Mouse (Mus musculus): ENCODE data around the gene Wwox. TPM values are rescaled to one million over a fixed set of nuclear protein-coding genes. Genes with fewer than 3 reads are reported as not detected.

Wwox gene
- polyA plus RNA-seq, 1 experiment from 2014 or later = 11.0 TPM

GRCm38 (mm10) chr8:114703517-114703916 lies 264.1 kb downstream of the Wwox start:
- Histone ChIP-seq H3K27ac (replicated peaks; ENCODE audit: low read depth, low read length) (no peak overlapping the region), H3K4me2 (ENCODE audit: low read depth, low read length) (no peak overlapping the region), H3K9me3 (ENCODE audit: control insufficient read depth, low read length) (no peaks in the 10 kb centered on the region), H3K4me1 (ENCODE audit: control insufficient read depth, insufficient read depth, low read length) (peaks cover 5% of the 10 kb centered on the region; the same call in 1 of the 2 replicates), H3K27me3 (replicated peaks; ENCODE audit: control insufficient read depth, insufficient read depth, low read length) (no peaks in the 10 kb centered on the region), H3K4me3 (ENCODE audit: low read depth, low read length) (no peak overlapping the region), H3K36me3 (ENCODE audit: control insufficient read depth, insufficient read depth, low read length) (no peaks in the 10 kb centered on the region), H3K9ac (ENCODE audit: low read depth, low read length) (no peak overlapping the region)
- 64% methylated on average over 5 of the region's 5 CpGs for WGBS
- no peak for DNase-seq (ENCODE audit: low spot score)
- ATAC-seq (ENCODE audit: low read depth) = no peak

DNA sequence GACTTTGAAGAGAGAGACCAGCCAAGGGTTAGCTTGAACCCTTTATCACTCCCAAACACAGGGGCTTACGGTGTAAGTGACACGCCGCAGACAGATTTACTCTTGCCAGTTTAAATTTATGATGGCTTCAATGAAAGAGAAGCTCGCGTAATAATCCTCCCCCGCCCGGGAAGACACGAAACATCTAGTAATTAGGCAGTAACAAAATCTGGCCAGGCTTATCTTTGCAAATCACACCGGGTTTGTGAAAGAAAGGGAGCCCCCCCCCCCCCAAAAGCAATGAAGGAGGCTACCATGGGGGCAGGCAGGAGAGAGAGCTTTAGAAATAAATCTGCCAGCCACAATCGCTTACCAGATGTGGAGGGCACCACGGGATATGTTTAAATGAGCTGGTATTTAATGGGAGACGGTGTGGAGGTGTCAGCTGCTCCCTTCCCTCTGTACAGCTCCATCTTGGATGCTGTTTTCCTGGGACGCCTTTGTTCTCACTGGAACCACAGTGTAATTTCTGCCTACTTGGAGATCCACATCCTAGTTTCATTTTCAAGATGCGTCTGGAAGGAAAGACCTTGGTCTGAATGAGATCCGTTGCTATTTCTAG lies 268.2 kb downstream of the Wwox start:
- Histone ChIP-seq H3K9ac (ENCODE audit: low read depth, low read length) (no peak overlapping the region), H3K4me2 (ENCODE audit: low read depth, low read length) (no peak overlapping the region), H3K4me1 (ENCODE audit: control insufficient read depth, insufficient read depth, low read length) (peaks cover 5% of the 10 kb centered on the region; the same call in 1 of the 2 replicates), H3K27ac (replicated peaks; ENCODE audit: low read depth, low read length) (no peak overlapping the region), H3K36me3 (ENCODE audit: control insufficient read depth, insufficient read depth, low read length) (no peaks in the 10 kb centered on the region), H3K4me3 (ENCODE audit: low read depth, low read length) (no peak overlapping the region), H3K27me3 (replicated peaks; ENCODE audit: control insufficient read depth, insufficient read depth, low read length) (no peaks in the 10 kb centered on the region), H3K9me3 (ENCODE audit: control insufficient read depth, low read length) (no peaks in the 10 kb centered on the region)
- ATAC-seq (ENCODE audit: low read depth) (no peak), DNase-seq (ENCODE audit: low spot score) (no peak)
- WGBS = 51% methylated on average over 15 of the region's 15 CpGs

DNA sequence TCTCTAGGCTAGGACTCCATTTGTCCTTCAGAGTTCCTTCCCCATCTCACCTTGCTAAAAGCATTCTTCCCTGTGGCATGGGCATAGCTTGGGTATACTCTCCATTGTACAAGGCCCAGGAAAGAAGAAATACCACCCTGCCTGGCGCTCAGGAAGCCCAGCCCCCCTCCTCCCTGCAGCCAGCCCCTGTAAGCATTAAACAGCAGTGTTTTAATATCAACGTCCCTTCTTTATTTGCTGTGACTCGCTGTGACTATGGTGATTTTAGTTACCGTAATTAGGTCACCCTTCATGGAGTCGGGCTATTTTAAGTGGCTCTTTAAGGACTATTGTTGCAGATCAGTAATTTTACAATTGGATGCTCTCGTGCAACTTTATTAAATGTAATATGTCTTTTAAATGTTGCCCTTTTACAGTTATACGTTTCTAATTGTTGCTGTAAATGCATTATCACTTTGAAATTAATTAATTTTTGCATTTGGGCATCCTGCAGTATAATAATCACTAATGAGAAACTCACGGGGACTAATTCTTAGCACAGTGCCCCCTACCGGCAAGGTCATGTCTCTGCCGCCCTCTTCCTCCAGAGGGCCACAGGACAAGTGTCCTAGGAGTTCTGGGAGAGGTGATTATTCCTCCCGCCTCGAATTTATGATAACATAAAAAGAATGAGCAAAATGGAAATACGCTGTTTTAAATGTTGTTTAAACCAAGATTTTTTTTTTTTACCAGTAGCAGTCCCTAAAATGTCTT lies 276.0 kb downstream of the Wwox start:
- no peaks in the 10 kb centered on the region for H3K9me3 ChIP-seq (ENCODE audit: control insufficient read depth, low read length)
- no peak overlapping the region for H3K4me3 ChIP-seq (ENCODE audit: low read depth, low read length)
- DNase-seq (ENCODE audit: low spot score) = no peak
- no peak overlapping the region for H3K27ac ChIP-seq (replicated peaks; ENCODE audit: low read depth, low read length)
- no peak overlapping the region for H3K4me2 ChIP-seq (ENCODE audit: low read depth, low read length)
- ATAC-seq (ENCODE audit: low read depth) = no peak
- WGBS = 67% methylated on average over 13 of the region's 13 CpGs
- H3K9ac ChIP-seq (ENCODE audit: low read depth, low read length) = no peak overlapping the region
- 0 out of 2 replicates have a peak, but pooled peaks cover 3% of the 10 kb centered on the region for H3K4me1 ChIP-seq (ENCODE audit: control insufficient read depth, insufficient read depth, low read length)
- no peaks in the 10 kb centered on the region for H3K36me3 ChIP-seq (ENCODE audit: control insufficient read depth, insufficient read depth, low read length)
- H3K27me3 ChIP-seq (replicated peaks; ENCODE audit: control insufficient read depth, insufficient read depth, low read length) = no peaks in the 10 kb centered on the region

- H3K9ac ChIP-seq (ENCODE audit: low read depth, low read length) = no peak overlapping the region
- H3K9me3 ChIP-seq (ENCODE audit: control insufficient read depth, low read length) = no peaks in the 10 kb centered on the region
- no peak overlapping the region for H3K4me3 ChIP-seq (ENCODE audit: low read depth, low read length)
- H3K27me3 ChIP-seq (replicated peaks; ENCODE audit: control insufficient read depth, insufficient read depth, low read length) = no peaks in the 10 kb centered on the region
- WGBS = 44% methylated on average over 14 of the region's 14 CpGs
- no peak overlapping the region for H3K27ac ChIP-seq (replicated peaks; ENCODE audit: low read depth, low read length)
- H3K36me3 ChIP-seq (ENCODE audit: control insufficient read depth, insufficient read depth, low read length) = no peaks in the 10 kb centered on the region
- ATAC-seq (ENCODE audit: low read depth) (peak; percentile 68; the same call in 1 of the 2 replicates), DNase-seq (ENCODE audit: low spot score) (peak; percentile 81)
- H3K4me2 ChIP-seq (ENCODE audit: low read depth, low read length) = no peak overlapping the region
- H3K4me1 ChIP-seq (ENCODE audit: control insufficient read depth, insufficient read depth, low read length) = 0 out of 2 replicates have a peak, but pooled peaks cover 3% of the 10 kb centered on the region
These were observed 277.2 kb downstream of the Wwox start for GRCm38 (mm10) chr8:114716546-114717255.

DNA sequence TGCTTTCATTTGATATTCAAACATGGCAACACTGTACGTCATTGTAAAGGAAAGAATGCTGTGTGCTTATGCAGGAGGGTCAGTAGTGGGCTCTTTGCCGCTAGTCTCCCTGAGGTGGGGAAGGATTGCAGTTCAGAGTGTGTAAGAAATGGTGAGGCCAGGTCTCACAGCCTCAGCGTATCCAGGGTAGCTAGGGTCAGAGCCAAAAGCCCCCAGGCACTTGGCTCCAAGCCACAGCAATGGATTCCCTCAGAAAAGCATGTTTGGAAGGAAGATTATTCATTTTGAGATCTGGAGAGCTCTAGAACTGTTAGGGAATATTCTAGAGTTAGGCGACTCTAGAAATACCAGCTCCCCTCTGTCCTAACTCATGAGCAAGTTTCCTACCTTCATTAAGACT lies 279.4 kb downstream of the Wwox start:
- WGBS = 66% methylated on average over 4 of the region's 4 CpGs
- ATAC-seq (ENCODE audit: low read depth) = no peak
- no peak overlapping the region for H3K9ac ChIP-seq (ENCODE audit: low read depth, low read length)

DNA sequence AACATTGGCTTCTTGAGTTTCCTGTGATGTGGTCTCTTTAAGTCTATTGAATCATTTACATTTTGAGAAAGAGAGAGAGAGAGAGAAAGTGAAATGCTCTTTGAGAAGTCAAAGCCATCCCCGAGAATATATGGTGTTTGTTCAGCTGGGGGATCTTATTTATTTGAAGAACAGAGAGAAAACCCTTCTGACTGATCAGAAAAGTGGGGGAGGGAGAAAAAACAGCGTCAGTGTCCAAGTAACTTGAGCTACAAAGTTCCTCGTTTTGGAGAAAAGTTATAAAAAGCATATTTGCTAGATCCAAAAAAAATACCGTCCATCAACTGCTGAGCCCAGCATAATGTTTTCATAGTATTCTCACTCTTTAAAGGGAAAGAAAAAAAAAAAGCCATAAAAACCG lies 283.2 kb downstream of the Wwox start:
- peaks cover 14% of the 10 kb centered on the region for H3K4me1 ChIP-seq (ENCODE audit: control insufficient read depth, insufficient read depth, low read length)
- no peak overlapping the region for H3K9ac ChIP-seq (ENCODE audit: low read depth, low read length)
- 27% methylated on average over 5 of the region's 5 CpGs for WGBS
- no peaks in the 10 kb centered on the region for H3K27me3 ChIP-seq (replicated peaks; ENCODE audit: control insufficient read depth, insufficient read depth, low read length)
- no peak for ATAC-seq (ENCODE audit: low read depth)
- no peak overlapping the region for H3K4me3 ChIP-seq (ENCODE audit: low read depth, low read length)
- no peak overlapping the region for H3K27ac ChIP-seq (replicated peaks; ENCODE audit: low read depth, low read length)
- no peaks in the 10 kb centered on the region for H3K9me3 ChIP-seq (ENCODE audit: control insufficient read depth, low read length)
- H3K4me2 ChIP-seq (ENCODE audit: low read depth, low read length) = no peak overlapping the region
- no peaks in the 10 kb centered on the region for H3K36me3 ChIP-seq (ENCODE audit: control insufficient read depth, insufficient read depth, low read length)
- DNase-seq (ENCODE audit: low spot score) = peak; percentile 85

More for the DNA sequence above, 279.4 kb downstream of the Wwox start:
- Histone ChIP-seq H3K4me2 (ENCODE audit: low read depth, low read length) (no peak overlapping the region), H3K36me3 (ENCODE audit: control insufficient read depth, insufficient read depth, low read length) (no peaks in the 10 kb centered on the region), H3K4me3 (ENCODE audit: low read depth, low read length) (no peak overlapping the region), H3K27ac (replicated peaks; ENCODE audit: low read depth, low read length) (no peak overlapping the region), H3K4me1 (ENCODE audit: control insufficient read depth, insufficient read depth, low read length) (peaks cover 14% of the 10 kb centered on the region), H3K9me3 (ENCODE audit: control insufficient read depth, low read length) (no peaks in the 10 kb centered on the region), H3K27me3 (replicated peaks; ENCODE audit: control insufficient read depth, insufficient read depth, low read length) (no peaks in the 10 kb centered on the region)
- no peak for DNase-seq (ENCODE audit: low spot score)

DNA sequence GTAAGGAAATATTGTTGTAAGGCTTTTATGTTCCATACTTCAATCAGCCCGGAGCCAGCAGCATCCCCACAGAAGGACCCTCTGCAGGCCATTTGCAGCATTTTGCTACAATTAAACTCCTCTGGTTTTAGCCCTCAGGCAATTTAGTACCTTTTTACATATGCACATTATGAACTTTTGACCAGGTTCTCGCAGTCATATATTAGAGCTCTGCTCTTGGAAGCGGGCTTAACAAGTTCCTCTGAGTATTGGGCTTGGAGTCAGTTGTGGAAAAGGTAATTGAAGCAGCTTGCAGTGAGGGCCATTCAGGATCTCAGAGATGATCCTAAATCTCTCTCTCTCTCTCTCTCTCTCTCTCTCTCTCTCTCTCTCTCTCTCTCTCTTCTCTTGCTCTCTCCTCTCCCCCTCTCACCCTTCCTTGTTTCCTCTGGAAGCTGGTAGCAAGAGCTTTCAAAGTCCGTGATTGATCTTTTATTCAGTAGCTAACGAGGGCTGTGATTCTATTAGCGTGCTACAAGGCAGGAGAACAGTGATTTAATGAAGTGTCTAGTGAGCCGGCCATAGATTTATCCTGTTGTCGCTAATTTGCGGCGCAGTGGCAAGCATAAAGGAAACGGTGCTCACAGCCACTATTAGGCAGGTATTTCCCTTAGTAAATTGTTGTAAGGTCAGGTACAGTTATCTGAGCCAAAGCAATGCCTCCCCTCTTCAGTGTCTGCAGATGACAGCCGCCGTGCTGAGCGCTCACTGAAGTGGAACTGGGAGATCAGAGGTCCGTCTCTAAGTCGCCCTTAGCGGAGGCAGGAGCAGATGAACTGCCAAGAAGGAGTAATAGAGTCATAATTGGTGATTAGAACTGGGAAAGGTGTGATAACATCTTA lies 292.0 kb downstream of the Wwox start:
- H3K9ac ChIP-seq (ENCODE audit: low read depth, low read length) = no peak overlapping the region
- WGBS = 54% methylated on average over 17 of the region's 17 CpGs
- DNase-seq (ENCODE audit: low spot score) = peak; percentile 62
- peaks cover 5% of the 10 kb centered on the region for H3K4me1 ChIP-seq (ENCODE audit: control insufficient read depth, insufficient read depth, low read length)
- no peaks in the 10 kb centered on the region for H3K27me3 ChIP-seq (replicated peaks; ENCODE audit: control insufficient read depth, insufficient read depth, low read length)
- no peak overlapping the region for H3K4me2 ChIP-seq (ENCODE audit: low read depth, low read length)
- no peak overlapping the region for H3K27ac ChIP-seq (replicated peaks; ENCODE audit: low read depth, low read length)
- ATAC-seq (ENCODE audit: low read depth) = 0 out of 2 replicates have a peak, but pooled peaks have one; percentile 15
- no peak overlapping the region for H3K4me3 ChIP-seq (ENCODE audit: low read depth, low read length)
- no peaks in the 10 kb centered on the region for H3K36me3 ChIP-seq (ENCODE audit: control insufficient read depth, insufficient read depth, low read length)
- no peaks in the 10 kb centered on the region for H3K9me3 ChIP-seq (ENCODE audit: control insufficient read depth, low read length)
